Mouse (Mus musculus) gastrocnemius, postnatal 4 days (tissue): ENCODE results near the gene Patj. TPM values are rescaled to one million over a fixed set of nuclear protein-coding genes. Genes with fewer than 3 reads are reported as not detected.

Experiments
- DNase-seq, 2 experiments: peaks; one replicate each; pipeline ENCODE4 v3.0.0; 2021 to 2022; ENCODE audit warnings: low spot score in 2 of 2, mixed read lengths in 2 of 2
- total RNA-seq, 2 experiments: library from RNA; stranded (reverse); gene quantifications; 2 replicates each; pipeline ENCODE4 v1.2.3; 2021

Patj gene
- total RNA-seq, 2 experiments from 2014 or later = 8.4 to 10.7 TPM

GRCm38 (mm10) chr4:98444437-98445139 lies 49.0 kb downstream of the Patj start:
- DNase-seq = peak; percentile 26 to 53

- no peak for DNase-seq
Measured at GRCm38 (mm10) chr4:98449564-98450263, 54.1 kb downstream of the Patj start.

GRCm38 (mm10) chr4:98450308-98450707 lies 54.7 kb downstream of the Patj start:
- no peak for DNase-seq

- no peak for DNase-seq
Measured at GRCm38 (mm10) chr4:98450829-98451228, 55.2 kb downstream of the Patj start.

GRCm38 (mm10) chr4:98451259-98451658 lies 55.7 kb downstream of the Patj start:
- no peak for DNase-seq

- DNase-seq = no peak
Measured at GRCm38 (mm10) chr4:98452725-98453124, 57.1 kb downstream of the Patj start.

GRCm38 (mm10) chr4:98453231-98453630 lies 57.6 kb downstream of the Patj start:
- DNase-seq = no peak

- DNase-seq = no peak
Measured at GRCm38 (mm10) chr4:98455352-98455751, 59.8 kb downstream of the Patj start.

GRCm38 (mm10) chr4:98455910-98456309 lies 60.3 kb downstream of the Patj start:
- no peak for DNase-seq

GRCm38 (mm10) chr4:98461804-98462341 lies 66.3 kb downstream of the Patj start:
- no peak for DNase-seq

GRCm38 (mm10) chr4:98465476-98465875 lies 69.9 kb downstream of the Patj start:
- DNase-seq = no peak

- DNase-seq = no peak
Measured at GRCm38 (mm10) chr4:98465886-98466285, 70.3 kb downstream of the Patj start.

GRCm38 (mm10) chr4:98471376-98471775 lies 75.8 kb downstream of the Patj start:
- no peak for DNase-seq

- peak in 1 of 2 experiments; percentile 27 for DNase-seq
Measured at GRCm38 (mm10) chr4:98473491-98473890, 77.9 kb downstream of the Patj start.

- no peak for DNase-seq
Measured at GRCm38 (mm10) chr4:98478005-98478404, 82.4 kb downstream of the Patj start.

- no peak for DNase-seq
Measured at GRCm38 (mm10) chr4:98486475-98486874, 90.9 kb downstream of the Patj start.

- DNase-seq = no peak
Measured at GRCm38 (mm10) chr4:98486901-98487300, 91.3 kb downstream of the Patj start.

GRCm38 (mm10) chr4:98489386-98489785 lies 93.8 kb downstream of the Patj start:
- no peak for DNase-seq

GRCm38 (mm10) chr4:98498341-98498740 lies 102.8 kb downstream of the Patj start:
- no peak for DNase-seq

- DNase-seq = no peak
Measured at GRCm38 (mm10) chr4:98500182-98500581, 104.6 kb downstream of the Patj start.

- no peak for DNase-seq
Measured at GRCm38 (mm10) chr4:98500875-98501274, 105.3 kb downstream of the Patj start.

- DNase-seq = no peak
Measured at GRCm38 (mm10) chr4:98504743-98505142, 109.2 kb downstream of the Patj start.
